Mouse (Mus musculus) splenic B cell, adult 2 months (primary cell): ENCODE results near the gene Olfr457.

Source experiments
- DNase-seq: peaks from one replicate; pipeline ENCODE4 v3.0.0-alpha.2; 2011; ENCODE audit warnings: low read depth, low spot score
- H3K27me3 ChIP-seq: 2 replicates; pipeline ENCODE4 v1.6.1; 2012; ENCODE audit warnings: mild to moderate bottlenecking, low read length, moderate library complexity, mixed read lengths; ENCODE audit not compliant: control insufficient read depth, poor library complexity, insufficient read depth, severe bottlenecking
- H3K36me3 ChIP-seq: 2 replicates; pipeline ENCODE4 v1.6.1; 2012; ENCODE audit warnings: mild to moderate bottlenecking, low read length, moderate library complexity, mixed read lengths; ENCODE audit not compliant: control insufficient read depth, poor library complexity, insufficient read depth, severe bottlenecking

Olfr457 gene

DNA sequence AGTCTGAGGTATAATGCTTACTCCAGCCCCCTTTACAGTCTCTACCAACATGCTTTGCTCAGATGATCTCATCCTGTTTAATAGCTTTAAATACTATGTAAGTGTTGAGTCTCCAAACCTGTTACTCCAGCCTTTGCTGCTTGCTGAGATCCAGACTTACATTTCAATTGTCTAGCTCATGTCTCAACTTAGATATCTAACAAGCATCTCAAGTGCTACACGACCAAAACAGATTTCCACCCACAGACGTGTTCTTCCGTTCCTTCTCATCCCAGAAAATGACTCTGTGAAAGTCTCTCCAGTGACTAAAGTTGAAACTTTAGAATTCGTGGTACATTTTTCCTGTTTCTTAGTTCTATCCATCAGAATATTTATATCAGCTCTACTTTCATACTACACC lies 49.8 kb downstream of the Olfr457 start:
- Histone ChIP-seq H3K27me3 (no peaks in the 10 kb centered on the region), H3K36me3 (no peaks in the 10 kb centered on the region)
- no peak for DNase-seq

DNA sequence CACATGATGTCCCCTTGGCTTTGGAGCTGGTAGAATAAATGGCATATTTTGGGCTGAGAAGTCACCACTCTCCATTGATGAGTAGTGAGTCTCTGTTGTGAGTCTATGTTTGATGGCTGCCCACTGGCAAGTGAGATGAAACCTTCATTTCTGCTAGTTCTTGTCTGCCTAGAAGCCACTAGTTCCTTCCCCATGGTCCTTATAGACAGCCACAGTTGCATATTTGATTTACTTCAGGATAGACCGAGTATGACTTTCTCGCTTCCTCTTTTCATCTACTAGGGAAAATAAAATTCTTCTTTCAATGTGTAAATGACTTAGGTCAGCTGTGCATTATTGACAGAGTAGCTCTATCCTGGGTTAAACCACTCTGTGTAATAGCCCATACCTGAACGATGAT lies 51.7 kb downstream of the Olfr457 start:
- H3K27me3 ChIP-seq: no peaks in the 10 kb centered on the region
- DNase-seq: peak; percentile 30
- H3K36me3 ChIP-seq: no peaks in the 10 kb centered on the region

DNA sequence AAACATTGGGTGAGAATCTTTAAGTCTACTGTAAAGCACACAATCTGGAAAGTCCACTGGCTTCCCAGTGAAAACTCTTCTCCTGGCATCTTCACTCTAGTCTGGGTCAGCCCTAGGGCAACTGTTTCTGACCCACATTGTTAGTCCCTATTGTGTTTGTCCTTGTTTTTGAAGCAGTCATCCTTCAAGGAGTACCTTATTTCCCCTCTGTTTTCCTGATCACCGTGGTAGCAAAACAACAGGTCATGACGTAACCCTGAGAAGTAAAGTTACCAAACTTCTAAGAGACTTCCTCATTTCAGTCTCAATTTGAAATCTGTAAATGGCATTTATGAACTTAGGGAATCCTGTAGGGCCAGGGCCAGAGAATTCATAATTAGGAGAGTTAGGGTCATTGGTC lies 54.7 kb downstream of the Olfr457 start:
- DNase-seq: peak; percentile 81
- Histone ChIP-seq H3K27me3 (no peaks in the 10 kb centered on the region; the same call in 1 of the 2 replicates), H3K36me3 (no peaks in the 10 kb centered on the region)

DNA sequence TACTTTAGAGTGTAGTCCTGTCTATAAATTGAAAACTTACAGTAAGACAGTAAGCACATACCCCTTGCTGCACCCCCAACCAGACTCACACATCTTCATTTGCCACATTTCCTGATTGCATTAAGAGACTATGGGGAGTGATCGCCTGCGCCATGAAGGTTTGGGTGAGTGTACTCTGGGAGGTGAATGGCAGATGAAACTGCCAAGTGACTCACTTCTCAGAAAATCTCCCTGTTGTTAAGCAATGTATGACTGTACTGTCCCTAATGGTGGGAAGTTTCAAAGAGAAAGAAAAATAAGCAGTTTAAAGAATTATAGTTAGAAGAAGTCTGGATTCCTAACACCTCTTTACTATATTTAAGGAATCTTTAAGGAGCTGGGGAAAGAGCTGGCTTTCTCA lies 56.7 kb downstream of the Olfr457 start:
- DNase-seq: no peak
- no peaks in the 10 kb centered on the region; the same call in 1 of the 2 replicates for H3K27me3 ChIP-seq
- no peaks in the 10 kb centered on the region for H3K36me3 ChIP-seq
